Mouse (Mus musculus) cerebellum, postnatal 4 days (tissue): ENCODE data around the gene Cxcl17.
A peak's percentile ranks its signal among the peaks of the same experiment; 100 is the strongest.
"Not testable (repeated sequence)": the region's sequence is repeated elsewhere in the genome, so short reads cannot be mapped to it uniquely, and the experiment has no call there.

Source experiments
- DNase-seq, 2 experiments: peaks; one replicate each; pipeline ENCODE4 v3.0.0; 2022; ENCODE audit warnings: low spot score in 2 of 2, mixed read lengths in 1 of 2

Cxcl17 gene

DNA sequence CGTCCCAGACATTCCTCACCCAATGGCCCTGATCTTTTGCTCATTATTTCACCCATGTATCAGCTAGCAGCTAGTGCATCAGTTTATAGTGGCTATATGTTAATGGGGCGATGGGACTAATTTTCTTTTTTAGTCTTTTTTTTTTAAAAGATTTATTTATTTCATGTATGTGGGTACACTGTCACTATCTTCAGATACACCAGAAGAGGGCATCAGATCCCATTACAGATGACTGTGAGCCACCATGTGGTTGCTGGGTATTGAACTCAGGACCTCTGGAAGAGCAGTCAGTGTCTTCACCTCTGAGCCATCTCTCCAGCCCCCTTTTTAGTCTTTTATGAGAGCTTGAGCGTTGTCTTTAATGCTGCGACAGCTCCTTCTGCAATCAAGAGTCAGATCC is 13.7 kb upstream of the Cxcl17 start:
- not testable (repeated sequence) for DNase-seq

DNA sequence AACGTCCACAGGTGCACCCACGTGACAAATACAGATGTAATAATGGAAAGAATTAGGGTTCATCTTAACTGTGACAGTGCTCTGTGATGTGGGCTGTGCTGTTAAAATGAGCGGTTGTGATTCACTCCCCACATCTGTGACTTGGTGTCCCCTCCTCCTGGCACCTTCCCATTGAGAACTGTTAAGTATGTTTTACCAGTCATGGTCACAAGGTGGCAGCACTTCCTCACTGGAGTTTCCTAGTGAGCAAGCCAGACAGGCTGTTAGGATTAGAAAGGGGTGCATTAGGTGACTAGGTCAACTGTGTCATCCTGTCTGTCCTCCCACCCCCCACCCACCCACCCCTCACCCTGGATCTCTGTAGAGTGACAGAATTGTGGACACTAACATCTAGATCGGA is 11.7 kb upstream of the Cxcl17 start:
- peak; percentile 68 to 86 for DNase-seq

DNA sequence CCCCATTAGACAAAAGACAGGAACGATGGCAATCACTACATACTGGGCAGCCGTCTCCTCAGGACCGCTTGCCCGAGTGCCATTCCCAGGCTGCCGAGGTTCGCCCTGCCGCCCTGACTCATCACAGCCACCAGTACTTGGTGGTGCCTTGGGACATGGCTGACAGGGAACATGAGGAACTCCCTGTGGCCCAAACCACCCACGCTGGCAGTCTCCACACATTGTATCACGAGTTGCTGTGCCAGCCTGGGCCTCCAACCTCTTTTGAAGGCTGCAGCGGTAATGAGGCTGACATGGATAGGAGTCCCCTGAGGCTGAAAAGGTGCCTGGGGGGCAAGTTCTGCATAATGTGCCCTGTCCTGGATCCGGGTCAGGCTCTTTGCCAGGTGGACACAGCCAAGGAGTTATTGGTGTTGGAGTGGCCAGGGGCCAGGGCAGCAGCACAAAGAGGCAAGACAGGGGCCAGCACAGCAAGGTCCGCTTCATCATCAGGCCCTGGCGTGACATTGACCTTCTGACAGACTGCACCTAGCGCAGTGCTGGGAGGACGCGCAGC is 9.7 kb upstream of the Cxcl17 start:
- DNase-seq = no peak

- no peak for DNase-seq
Observed at GRCm38 (mm10) chr7:25419943-25420342, 7.3 kb upstream of the Cxcl17 start.

GRCm38 (mm10) chr7:25419536-25419935 is 6.8 kb upstream of the Cxcl17 start:
- no peak for DNase-seq

DNA sequence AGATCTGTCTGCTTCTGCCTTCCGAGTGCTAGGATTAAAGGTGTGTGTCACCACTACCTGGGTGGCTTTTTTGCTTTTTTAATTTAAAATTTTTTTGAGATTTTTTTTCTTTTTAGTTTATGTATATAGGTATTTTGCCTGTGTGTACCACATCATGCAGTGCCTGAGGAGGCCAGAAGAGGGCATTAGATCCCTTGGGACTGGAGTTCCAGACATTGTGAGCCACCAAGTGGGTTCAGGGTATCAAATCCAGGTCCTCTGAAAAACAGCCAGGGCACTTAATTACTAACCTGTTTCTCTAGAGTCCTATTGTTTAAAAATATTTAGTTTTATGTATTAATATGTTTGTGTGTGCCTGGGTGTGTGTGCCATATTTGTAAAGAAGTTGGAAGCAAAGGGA is 4.9 kb upstream of the Cxcl17 start:
- no peak for DNase-seq

DNA sequence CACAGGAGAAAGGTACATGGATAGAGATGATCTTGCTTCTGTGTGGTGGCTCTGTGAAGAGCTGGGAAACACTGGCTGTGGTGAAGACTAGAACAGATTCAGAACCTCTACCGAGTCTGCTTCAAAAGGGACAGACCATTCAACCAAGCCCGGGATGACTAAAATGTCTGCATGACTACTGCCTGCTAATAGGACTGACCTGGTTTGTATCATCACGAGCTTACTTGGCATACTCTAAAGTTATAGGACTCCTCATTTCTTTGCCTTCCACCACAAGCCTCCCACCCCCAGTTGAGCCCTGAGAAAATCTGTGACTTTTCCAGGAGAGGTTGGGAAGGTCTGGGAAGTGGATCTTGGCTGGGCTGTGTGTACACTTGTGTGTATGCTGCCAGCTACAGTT is 825 bp downstream of the Cxcl17 start:
- DNase-seq = no peak

DNA sequence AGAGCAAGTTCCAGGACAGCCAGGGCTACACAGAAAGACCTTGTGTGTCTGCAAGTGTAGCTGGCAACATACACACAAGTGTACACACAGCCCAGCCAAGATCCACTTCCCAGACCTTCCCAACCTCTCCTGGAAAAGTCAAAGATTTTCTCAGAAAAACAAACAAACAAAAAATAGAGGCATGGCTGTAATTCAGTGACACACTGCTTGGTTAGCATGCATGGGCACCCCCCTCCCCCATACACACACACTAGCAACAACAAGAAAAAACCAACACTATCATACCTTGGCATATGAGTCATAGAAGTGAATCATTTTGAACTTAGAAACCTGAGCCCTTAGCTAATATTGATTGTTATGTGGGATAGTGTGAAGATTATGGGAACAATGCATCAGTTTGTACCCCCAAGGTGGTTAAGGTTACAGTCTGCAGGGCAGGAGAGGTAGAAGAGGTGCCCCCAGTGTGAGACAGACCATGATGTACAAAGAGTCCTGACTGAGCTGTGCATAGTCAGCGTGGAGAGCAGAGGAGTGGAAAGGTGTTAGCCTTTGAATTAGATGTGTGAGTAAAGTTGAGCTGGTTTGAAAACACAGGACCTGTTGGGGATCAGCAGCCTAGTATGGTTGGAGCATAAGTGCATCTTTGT is 1.6 kb downstream of the Cxcl17 start:
- DNase-seq = no peak

DNA sequence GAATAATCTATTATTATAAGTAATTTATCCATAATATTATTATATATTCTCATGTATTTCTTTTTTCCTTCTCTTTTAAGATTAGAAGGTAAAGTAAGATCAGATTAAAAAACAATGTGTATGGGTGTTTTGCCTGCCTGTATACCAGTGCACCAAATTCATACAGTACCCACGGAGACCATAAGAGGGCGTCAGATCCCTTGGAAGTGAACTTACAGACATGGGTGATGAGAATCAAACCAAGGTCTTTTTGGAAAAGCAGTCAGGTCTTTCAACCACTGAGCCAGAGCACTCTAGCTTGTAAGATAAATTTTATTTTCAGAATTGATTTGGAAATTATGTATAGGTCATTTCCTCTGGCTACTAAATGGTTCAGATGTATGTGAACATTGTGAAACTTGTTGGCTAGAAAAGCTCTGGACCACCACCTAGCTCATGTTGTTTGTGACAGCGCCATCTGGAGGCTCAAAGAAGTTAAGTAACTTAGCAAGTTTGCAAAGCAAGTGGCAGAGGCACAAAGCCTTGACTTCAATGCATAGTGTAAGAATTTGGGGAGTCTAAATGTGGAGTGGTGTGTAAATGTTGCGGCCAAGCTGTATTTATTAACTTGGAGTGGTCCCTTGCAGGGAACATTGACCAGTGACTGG is 3.4 kb downstream of the Cxcl17 start:
- DNase-seq = no peak

- DNase-seq = no peak
Observed at GRCm38 (mm10) chr7:25406468-25406867, 6.2 kb downstream of the Cxcl17 start.

- no peak for DNase-seq
Observed at GRCm38 (mm10) chr7:25402671-25403101, 10.0 kb downstream of the Cxcl17 start.

DNA sequence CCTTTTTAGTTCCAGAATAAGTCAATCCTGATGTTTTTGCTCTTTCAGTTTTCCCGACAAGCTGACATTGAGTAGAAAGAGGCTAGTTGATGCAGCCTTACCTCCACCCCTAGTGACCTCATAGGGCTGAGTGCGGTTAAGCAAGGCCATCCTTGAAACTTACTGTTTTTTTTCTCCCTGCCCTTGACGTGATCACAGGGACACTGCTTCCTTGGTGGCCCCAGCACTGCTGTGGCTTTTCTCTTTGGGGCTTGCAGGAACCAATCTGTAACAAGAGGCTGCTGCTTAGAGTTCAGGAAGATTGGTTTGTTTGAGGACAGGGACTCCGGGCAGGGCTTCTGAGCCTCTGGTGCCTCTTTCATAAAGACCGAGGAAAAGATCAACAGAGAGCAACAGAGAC is 10.7 kb downstream of the Cxcl17 start:
- no peak for DNase-seq

- DNase-seq = no peak
Observed at GRCm38 (mm10) chr7:25401551-25401950, 11.1 kb downstream of the Cxcl17 start.

- DNase-seq = not testable (repeated sequence)
Observed at GRCm38 (mm10) chr7:25399028-25399427, 13.7 kb downstream of the Cxcl17 start.

DNA sequence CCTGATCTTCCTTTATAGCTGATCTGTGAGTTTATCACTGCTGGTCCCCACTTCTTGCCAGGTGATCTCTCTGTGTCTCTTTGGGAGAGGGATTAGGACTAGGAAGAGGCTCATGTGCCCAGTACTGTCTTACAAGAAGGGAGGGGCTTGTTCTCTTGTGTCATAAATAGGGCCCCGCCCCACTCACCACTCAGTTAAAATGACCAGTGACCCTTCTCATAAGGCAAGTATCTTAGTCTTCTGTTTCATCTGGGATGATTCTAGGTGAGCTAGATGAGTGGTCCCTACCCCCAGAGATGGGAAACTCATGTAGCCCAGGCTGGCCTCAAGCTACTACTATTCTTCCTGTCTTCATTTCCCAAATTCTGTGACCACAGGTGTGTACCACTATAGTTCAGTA is 14.1 kb downstream of the Cxcl17 start, which contains the start of gene Lipe:
Gene Lipe, minus strand, starts transcription at position 101 of the 400 bp plus-strand sequence.
- no peak for DNase-seq

DNA sequence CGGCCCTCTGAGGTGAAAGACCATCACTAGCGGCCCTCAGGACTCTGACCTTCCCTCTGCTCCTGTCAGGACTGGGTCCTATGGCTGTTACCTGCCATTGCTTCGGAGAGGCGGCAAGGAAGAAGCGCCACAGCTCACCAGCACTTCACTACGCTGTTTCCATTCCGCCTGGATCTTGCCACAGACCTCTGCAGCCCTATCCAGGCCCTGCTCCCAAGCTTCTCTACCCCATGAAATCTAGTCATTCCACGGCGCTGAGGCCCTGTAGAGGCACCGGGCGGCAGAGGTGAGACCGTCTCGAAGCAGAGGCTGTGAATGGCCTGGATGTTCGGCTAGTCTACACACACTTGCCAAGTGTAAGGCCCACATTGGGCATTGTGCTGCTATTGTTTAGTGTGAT is 16.1 kb downstream of the Cxcl17 start:
- no peak for DNase-seq

DNA sequence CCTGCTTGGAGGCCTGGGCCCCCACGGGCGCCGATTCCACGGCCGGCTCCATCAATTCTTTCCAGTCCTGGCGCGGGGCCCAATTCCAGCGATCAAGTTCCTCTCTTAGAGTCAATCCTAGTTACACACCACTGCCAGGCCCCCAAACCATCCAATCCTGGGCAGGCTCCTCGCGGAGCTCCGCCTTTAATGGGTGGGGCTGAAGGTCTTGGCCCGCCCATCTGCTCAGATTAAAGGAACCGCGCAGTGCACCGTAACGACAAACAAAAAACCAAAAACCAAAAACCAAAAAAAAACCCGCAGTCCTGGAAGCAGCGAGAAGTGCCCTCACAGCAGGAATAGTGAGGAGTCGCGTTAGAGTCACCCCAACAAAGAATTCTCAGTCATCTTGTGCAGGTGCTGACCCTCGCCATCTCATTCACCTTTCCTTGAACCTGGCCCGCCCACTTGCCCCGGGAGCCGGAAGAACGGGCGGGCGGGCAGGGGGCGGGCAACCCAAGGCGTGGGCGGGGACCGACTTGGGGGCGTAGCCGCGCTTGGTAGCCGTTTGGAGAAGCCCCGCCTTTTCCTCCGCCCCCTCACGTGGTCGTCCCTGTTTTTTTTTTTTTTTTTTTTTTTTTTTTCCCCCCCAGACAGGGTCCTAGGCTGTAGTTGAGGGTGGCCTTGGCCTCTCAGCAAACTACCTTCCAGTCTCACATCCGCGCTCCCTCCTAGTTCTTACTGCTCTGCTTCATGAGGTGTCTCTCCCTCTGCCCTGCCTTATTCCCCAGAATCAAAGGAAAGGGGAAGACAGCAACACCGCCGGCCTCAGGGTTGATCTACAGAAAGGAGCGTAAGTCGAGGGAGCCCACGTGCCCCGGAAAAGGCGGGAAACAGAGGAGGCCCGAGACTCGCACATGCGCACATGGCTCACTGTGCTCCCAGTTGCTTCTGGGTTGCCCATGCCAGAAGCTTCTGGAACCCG is 16.8 kb downstream of the Cxcl17 start:
- DNase-seq = peak; percentile 93 to 96

DNA sequence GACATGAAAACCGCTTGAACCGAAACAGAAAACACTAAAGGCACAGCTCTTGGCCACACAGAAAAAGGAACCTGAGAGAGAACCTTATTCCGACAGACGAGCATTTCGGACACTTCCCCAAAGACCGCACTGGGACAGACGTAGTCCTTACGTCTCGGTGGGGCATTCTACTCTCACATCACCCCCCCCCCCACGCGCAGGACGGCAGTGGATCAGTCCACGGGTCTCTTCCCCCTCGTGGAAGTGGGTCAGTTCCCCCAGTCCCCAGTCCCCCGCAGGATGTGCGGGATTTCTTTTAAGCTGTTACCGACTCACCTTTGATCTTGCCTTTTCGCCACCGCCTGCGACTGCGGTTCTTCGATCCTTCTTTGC is 17.5 kb downstream of the Cxcl17 start:
- no peak for DNase-seq

GRCm38 (mm10) chr7:25394754-25395153 is 17.9 kb downstream of the Cxcl17 start:
- no peak for DNase-seq

DNA sequence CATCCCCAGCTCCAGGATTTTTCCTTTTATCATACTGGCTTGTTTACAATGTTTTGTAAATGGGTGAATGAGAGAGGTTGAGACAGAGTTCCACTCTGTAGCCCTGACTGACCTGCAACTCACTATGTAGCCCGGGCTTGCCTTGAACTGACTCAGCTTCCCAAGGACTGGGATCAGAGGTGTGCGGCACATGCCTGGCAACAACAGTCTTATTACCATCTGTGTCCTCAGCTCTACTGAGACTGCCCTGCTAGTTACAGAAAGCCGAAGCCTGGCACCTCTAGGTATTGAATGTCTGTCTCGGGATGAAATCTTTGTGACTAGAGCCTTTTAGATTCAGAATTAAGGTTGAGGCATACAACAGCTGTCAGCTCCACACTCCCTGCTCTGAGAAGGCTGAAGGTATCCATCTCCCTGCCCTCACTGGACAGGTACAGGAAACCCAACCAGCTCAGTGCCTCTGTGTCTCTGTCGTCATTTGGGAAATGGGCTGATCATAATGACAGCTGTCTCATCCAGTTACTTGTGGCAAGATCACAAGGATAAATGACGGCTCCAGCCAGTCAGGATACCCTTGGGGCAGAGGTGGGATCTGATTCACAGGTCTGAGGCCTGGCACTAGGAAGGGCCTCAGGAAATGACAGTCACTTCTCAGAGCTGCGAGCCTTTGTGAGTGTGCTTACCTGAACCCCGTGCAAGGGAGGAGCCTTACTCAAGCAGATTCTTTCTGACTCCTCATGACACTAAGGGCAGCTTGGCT is 19.1 kb downstream of the Cxcl17 start:
- DNase-seq = no peak

DNA sequence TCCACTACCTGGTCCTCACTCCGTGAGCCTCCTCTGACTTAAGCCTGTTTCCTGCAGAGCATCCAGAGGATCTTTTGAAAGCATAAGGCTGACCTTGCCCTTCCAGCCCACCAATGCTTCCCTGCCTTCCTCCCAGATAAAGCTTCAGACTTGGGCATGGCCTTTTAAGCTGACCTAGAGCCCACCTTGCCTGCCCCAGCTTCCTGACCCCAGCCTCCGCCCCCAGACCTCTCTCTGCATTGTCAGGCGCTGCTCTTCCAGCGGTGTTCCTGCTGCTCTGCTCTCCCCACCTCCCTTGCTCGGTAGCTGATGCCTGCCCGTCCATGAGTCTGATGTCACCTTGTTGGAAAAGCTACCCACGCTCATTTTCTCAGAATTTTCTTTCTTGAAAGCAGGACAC is 19.8 kb downstream of the Cxcl17 start:
- no peak for DNase-seq
